Mouse (Mus musculus): ENCODE data around the gene 4833423E24Rik. TPM values are rescaled to one million over a fixed set of nuclear protein-coding genes. Genes with fewer than 3 reads are reported as not detected.

4833423E24Rik gene
- polyA plus RNA-seq, 1 experiment = not detected

GRCm38 (mm10) chr2:85532082-85532778 is 13.4 kb upstream of the 4833423E24Rik start:
- Histone ChIP-seq H3K27me3 (ENCODE audit: control insufficient read depth, insufficient read depth, insufficient read length) (no peaks in the 10 kb centered on the region), H3K79me3 (ENCODE audit: low read depth) (no peaks in the 10 kb centered on the region), H3ac (ENCODE audit: control insufficient read depth, insufficient read length, low read depth) (no peak overlapping the region), H3K79me2 (ENCODE audit: control insufficient read depth, insufficient read depth) (no peaks in the 10 kb centered on the region), H3K4me3 (ENCODE audit: insufficient read depth, poor library complexity, severe bottlenecking) (no peak overlapping the region), H3K36me3 (ENCODE audit: control insufficient read depth, insufficient read depth) (no peaks in the 10 kb centered on the region)
- TF ChIP-seq MYOD1 (IDR thresholded peaks at IDR 0.05; ENCODE audit: control insufficient read depth, insufficient read length, low read depth) = no peak
- no peak for TF ChIP-seq USF1 (IDR thresholded peaks at IDR 0.05; ENCODE audit: low read depth)
- TF ChIP-seq MYOG (IDR thresholded peaks at IDR 0.05; ENCODE audit: control insufficient read depth, extremely low read depth, insufficient read length) = no peak
- TF ChIP-seq CEBPB (IDR thresholded peaks at IDR 0.05; ENCODE audit: low read depth) = no peak
- no peak for TF ChIP-seq MAX (IDR thresholded peaks at IDR 0.05)
- no peak for TF ChIP-seq FOSL1 (IDR thresholded peaks at IDR 0.05; ENCODE audit: insufficient read depth, low read length, poor library complexity, severe bottlenecking)
- TF ChIP-seq CTCF (IDR thresholded peaks at IDR 0.05; ENCODE audit: control insufficient read depth, insufficient read depth, insufficient read length) = no peak

- Histone ChIP-seq H3K79me3 (ENCODE audit: low read depth) (no peaks in the 10 kb centered on the region), H3ac (ENCODE audit: control insufficient read depth, insufficient read length, low read depth) (no peak overlapping the region), H3K4me3 (ENCODE audit: insufficient read depth, poor library complexity, severe bottlenecking) (no peak overlapping the region), H3K79me2 (ENCODE audit: control insufficient read depth, insufficient read depth) (no peaks in the 10 kb centered on the region), H3K36me3 (ENCODE audit: control insufficient read depth, insufficient read depth) (no peaks in the 10 kb centered on the region), H3K27me3 (ENCODE audit: control insufficient read depth, insufficient read depth, insufficient read length) (no peaks in the 10 kb centered on the region)
- TF ChIP-seq MYOD1 (IDR thresholded peaks at IDR 0.05; ENCODE audit: control insufficient read depth, insufficient read length, low read depth) (no peak), CEBPB (IDR thresholded peaks at IDR 0.05; ENCODE audit: low read depth) (no peak), MYOG (IDR thresholded peaks at IDR 0.05; ENCODE audit: control insufficient read depth, extremely low read depth, insufficient read length) (no peak), FOSL1 (IDR thresholded peaks at IDR 0.05; ENCODE audit: insufficient read depth, low read length, poor library complexity, severe bottlenecking) (no peak), USF1 (IDR thresholded peaks at IDR 0.05; ENCODE audit: low read depth) (no peak), MAX (IDR thresholded peaks at IDR 0.05) (no peak), CTCF (IDR thresholded peaks at IDR 0.05; ENCODE audit: control insufficient read depth, insufficient read depth, insufficient read length) (no peak)
Measured at GRCm38 (mm10) chr2:85522859-85523489, 4.2 kb upstream of the 4833423E24Rik start.

GRCm38 (mm10) chr2:85518292-85518691 is 532 bp downstream of the 4833423E24Rik start:
- H3K79me2 ChIP-seq (ENCODE audit: control insufficient read depth, insufficient read depth) = no peaks in the 10 kb centered on the region

GRCm38 (mm10) chr2:85510376-85510775 is 8.4 kb downstream of the 4833423E24Rik start:
- no peaks in the 10 kb centered on the region for H3K79me2 ChIP-seq (ENCODE audit: control insufficient read depth, insufficient read depth)
- no peak for TF ChIP-seq MAX (IDR thresholded peaks at IDR 0.05)
- no peak for TF ChIP-seq USF1 (IDR thresholded peaks at IDR 0.05; ENCODE audit: low read depth)
- no peak for TF ChIP-seq CTCF (IDR thresholded peaks at IDR 0.05; ENCODE audit: control insufficient read depth, insufficient read depth, insufficient read length)
- TF ChIP-seq MYOD1 (IDR thresholded peaks at IDR 0.05; ENCODE audit: control insufficient read depth, insufficient read length, low read depth) = no peak
- TF ChIP-seq FOSL1 (IDR thresholded peaks at IDR 0.05; ENCODE audit: insufficient read depth, low read length, poor library complexity, severe bottlenecking) = no peak
- TF ChIP-seq MYOG (IDR thresholded peaks at IDR 0.05; ENCODE audit: control insufficient read depth, extremely low read depth, insufficient read length) = no peak
- TF ChIP-seq CEBPB (IDR thresholded peaks at IDR 0.05; ENCODE audit: low read depth) = no peak
- no peaks in the 10 kb centered on the region for H3K79me3 ChIP-seq (ENCODE audit: low read depth)
- no peak overlapping the region for H3K4me3 ChIP-seq (ENCODE audit: insufficient read depth, poor library complexity, severe bottlenecking)
- no peaks in the 10 kb centered on the region for H3K27me3 ChIP-seq (ENCODE audit: control insufficient read depth, insufficient read depth, insufficient read length)
- no peak overlapping the region for H3ac ChIP-seq (ENCODE audit: control insufficient read depth, insufficient read length, low read depth)
- H3K36me3 ChIP-seq (ENCODE audit: control insufficient read depth, insufficient read depth) = no peaks in the 10 kb centered on the region

More at GRCm38 (mm10) chr2:85518292-85518691, 532 bp downstream of the 4833423E24Rik start:
- H3K79me3 ChIP-seq (ENCODE audit: low read depth) = no peaks in the 10 kb centered on the region
- H3K36me3 ChIP-seq (ENCODE audit: control insufficient read depth, insufficient read depth) = no peaks in the 10 kb centered on the region
- no peaks in the 10 kb centered on the region for H3K27me3 ChIP-seq (ENCODE audit: control insufficient read depth, insufficient read depth, insufficient read length)
- no peak overlapping the region for H3ac ChIP-seq (ENCODE audit: control insufficient read depth, insufficient read length, low read depth)
- TF ChIP-seq MYOD1 (IDR thresholded peaks at IDR 0.05; ENCODE audit: control insufficient read depth, insufficient read length, low read depth) = no peak
- no peak for TF ChIP-seq MAX (IDR thresholded peaks at IDR 0.05)
- TF ChIP-seq CTCF (IDR thresholded peaks at IDR 0.05; ENCODE audit: control insufficient read depth, insufficient read depth, insufficient read length) = no peak
- no peak for TF ChIP-seq MYOG (IDR thresholded peaks at IDR 0.05; ENCODE audit: control insufficient read depth, extremely low read depth, insufficient read length)
- TF ChIP-seq FOSL1 (IDR thresholded peaks at IDR 0.05; ENCODE audit: insufficient read depth, low read length, poor library complexity, severe bottlenecking) = no peak
- TF ChIP-seq USF1 (IDR thresholded peaks at IDR 0.05; ENCODE audit: low read depth) = no peak
- no peak for TF ChIP-seq CEBPB (IDR thresholded peaks at IDR 0.05; ENCODE audit: low read depth)
- no peak overlapping the region for H3K4me3 ChIP-seq (ENCODE audit: insufficient read depth, poor library complexity, severe bottlenecking)

GRCm38 (mm10) chr2:85490396-85490795 is 28.4 kb downstream of the 4833423E24Rik start:
- no peak overlapping the region for H3K4me3 ChIP-seq (ENCODE audit: insufficient read depth, poor library complexity, severe bottlenecking)
- TF ChIP-seq MYOG (IDR thresholded peaks at IDR 0.05; ENCODE audit: control insufficient read depth, extremely low read depth, insufficient read length) = no peak
- TF ChIP-seq MYOD1 (IDR thresholded peaks at IDR 0.05; ENCODE audit: control insufficient read depth, insufficient read length, low read depth) = no peak
- no peak for TF ChIP-seq CTCF (IDR thresholded peaks at IDR 0.05; ENCODE audit: control insufficient read depth, insufficient read depth, insufficient read length)
- TF ChIP-seq CEBPB (IDR thresholded peaks at IDR 0.05; ENCODE audit: low read depth) = no peak
- TF ChIP-seq FOSL1 (IDR thresholded peaks at IDR 0.05; ENCODE audit: insufficient read depth, low read length, poor library complexity, severe bottlenecking) = no peak
- no peak for TF ChIP-seq USF1 (IDR thresholded peaks at IDR 0.05; ENCODE audit: low read depth)
- no peaks in the 10 kb centered on the region for H3K79me2 ChIP-seq (ENCODE audit: control insufficient read depth, insufficient read depth)
- no peaks in the 10 kb centered on the region for H3K36me3 ChIP-seq (ENCODE audit: control insufficient read depth, insufficient read depth)
- H3ac ChIP-seq (ENCODE audit: control insufficient read depth, insufficient read length, low read depth) = no peak overlapping the region
- no peaks in the 10 kb centered on the region for H3K27me3 ChIP-seq (ENCODE audit: control insufficient read depth, insufficient read depth, insufficient read length)
- H3K79me3 ChIP-seq (ENCODE audit: low read depth) = no peaks in the 10 kb centered on the region
